Comparison of ENCODE assay signal across 12 mouse cellular contexts in genomic region chr6:90786589-90786988, GRCm38 (mm10).
DNase-seq lines count a peak whose midpoint lies in the region; ATAC-seq and TF ChIP-seq lines count a peak whose summit lies in the region.
"Had no signal": no experiment of that assay in that cellular context is flagged by ENCODE, and none has a peak within 500 bp of the region (broad histone marks: within the 10 kb centered on the region; RNA-seq: fewer than 3 reads in every experiment).

No protein-coding gene starts in this region.

- no peaks in the 10 kb centered on the region for H3K9me3 ChIP-seq in neural tube, embryonic 12.5 days
- no peaks in the 10 kb centered on the region for H3K9me3 ChIP-seq in forebrain, embryonic 14.5 days (replicated peaks; ENCODE audit: control insufficient read depth, low read length)
- H3K9me3 ChIP-seq in hindbrain, postnatal 0 days (ENCODE audit: low read length): no peaks in the 10 kb centered on the region
- H3K9me3 ChIP-seq: heart, embryonic 12.5 days had no signal

- 0 out of 2 replicates have a peak overlapping the region, but pooled peaks have one; percentile 1 for H3K4me2 ChIP-seq in neural tube, embryonic 12.5 days (replicated peaks)
- H3K4me2 ChIP-seq in forebrain, embryonic 14.5 days (ENCODE audit: low read length): no peak overlapping the region
- no peak overlapping the region for H3K4me2 ChIP-seq in hindbrain, postnatal 0 days (ENCODE audit: low read depth, low read length)
- H3K4me2 ChIP-seq: heart, embryonic 12.5 days had no signal

- H3K27me3 ChIP-seq in neural tube, embryonic 12.5 days (replicated peaks): no peaks in the 10 kb centered on the region
- no peaks in the 10 kb centered on the region for H3K27me3 ChIP-seq in forebrain, embryonic 14.5 days (replicated peaks; ENCODE audit: control insufficient read depth, insufficient read depth, low read length)
- no peaks in the 10 kb centered on the region for H3K27me3 ChIP-seq in hindbrain, postnatal 0 days (ENCODE audit: insufficient read depth, low read length)
- H3K27me3 ChIP-seq: heart, embryonic 12.5 days had no signal

- H3K4me3 ChIP-seq in neural tube, embryonic 12.5 days: no peak overlapping the region
- H3K4me3 ChIP-seq in forebrain, embryonic 14.5 days (ENCODE audit: low read depth, low read length): no peak overlapping the region
- no peak overlapping the region for H3K4me3 ChIP-seq in hindbrain, postnatal 0 days (ENCODE audit: low read length)
- H3K4me3 ChIP-seq: heart, embryonic 12.5 days; megakaryocyte, embryonic 14.5 days had no signal

- DNase-seq in neural tube, embryonic 10.5 days (ENCODE audit: extremely low spot score, low spot score): no peak
- peak; percentile 91 for DNase-seq in forebrain, embryonic 14.5 days (ENCODE audit: low spot score)
- DNase-seq in hindbrain, postnatal 0 days (ENCODE audit: low spot score): peak; percentile 87
- peak; percentile 61 for DNase-seq in telencephalon, adult 2 months (ENCODE audit: low read depth, low spot score)
- no peak for DNase-seq in lung, adult 18-20 months
- no peak for DNase-seq in kidney, postnatal 36 days
- DNase-seq: gastrocnemius, postnatal 14 days had no signal

- TF ChIP-seq CTCF in hindbrain, postnatal 0 days (IDR thresholded peaks at IDR 0.05; ENCODE audit: low read depth): no peak

- ATAC-seq in neural tube, embryonic 12.5 days (ENCODE audit: low FRiP score, low read depth): no peak
- peak; percentile 13; the same call in 1 of the 2 replicates for ATAC-seq in forebrain, embryonic 14.5 days
- ATAC-seq in hindbrain, postnatal 0 days: 0 out of 2 replicates have a peak, but pooled peaks have one; percentile 37
- ATAC-seq: inflammation-experienced regulatory T-cells, adult 6 months had no signal

- no peaks in the 10 kb centered on the region for H3K36me3 ChIP-seq in neural tube, embryonic 12.5 days
- H3K36me3 ChIP-seq in forebrain, embryonic 14.5 days (ENCODE audit: control insufficient read depth, insufficient read depth, low read length): no peaks in the 10 kb centered on the region
- H3K36me3 ChIP-seq in hindbrain, postnatal 0 days (ENCODE audit: insufficient read depth, low read length): no peaks in the 10 kb centered on the region
- H3K36me3 ChIP-seq: heart, embryonic 12.5 days had no signal

- WGBS in neural tube, embryonic 12.5 days: 23% methylated on average over 3 of the region's 3 CpGs
- 7% methylated on average over 3 of the region's 3 CpGs for WGBS in forebrain, embryonic 14.5 days
- WGBS in hindbrain, postnatal 0 days: 8% methylated on average over 3 of the region's 3 CpGs

- no peak overlapping the region for H3K27ac ChIP-seq in neural tube, embryonic 12.5 days
- peak overlapping the region; percentile 80 for H3K27ac ChIP-seq in forebrain, embryonic 14.5 days (ENCODE audit: low read depth, low read length)
- peak overlapping the region; percentile 69 for H3K27ac ChIP-seq in hindbrain, postnatal 0 days

- H3K4me1 ChIP-seq in neural tube, embryonic 12.5 days: peaks cover 49% of the 10 kb centered on the region
- H3K4me1 ChIP-seq in forebrain, embryonic 14.5 days (ENCODE audit: control insufficient read depth, insufficient read depth, low read length): peaks cover 48% of the 10 kb centered on the region
- H3K4me1 ChIP-seq in hindbrain, postnatal 0 days (ENCODE audit: insufficient read depth, low read length): peaks cover 49% of the 10 kb centered on the region

- H3K9ac ChIP-seq in neural tube, embryonic 12.5 days: no peak overlapping the region
- H3K9ac ChIP-seq in forebrain, embryonic 14.5 days (ENCODE audit: low read length): no peak overlapping the region
- H3K9ac ChIP-seq in hindbrain, postnatal 0 days (replicated peaks; ENCODE audit: low read length): no peak overlapping the region
- H3K9ac ChIP-seq: heart, embryonic 12.5 days; liver, postnatal 0 days had no signal

Comparison
In these comparisons a context has a peak if more than half of its experiments do, and no peak if none do; other contexts are left out.
1. DNase-seq: peak in forebrain, embryonic 14.5 days (single experiment), hindbrain, postnatal 0 days (single experiment) and telencephalon, adult 2 months (single experiment); none in neural tube, embryonic 10.5 days (single experiment), lung, adult 18-20 months (0 of 2) and kidney, postnatal 36 days (0 of 2).